Mouse (Mus musculus): ENCODE results near the gene Nlgn1. TPM values are rescaled to one million over a fixed set of nuclear protein-coding genes. Genes with fewer than 3 reads are reported as not detected.

Nlgn1 gene
- polyA plus RNA-seq, 1 experiment: 0.31 TPM

- Histone ChIP-seq H3K9ac (ENCODE audit: low read depth, poor library complexity, severe bottlenecking) (no peak overlapping the region), H3K4me3 (ENCODE audit: low read depth, low read length) (no peak overlapping the region), H3K9me3 (replicated peaks; ENCODE audit: control insufficient read depth, insufficient read depth, low read length, poor library complexity, severe bottlenecking) (no peaks in the 10 kb centered on the region), H3K27me3 (ENCODE audit: control insufficient read depth, insufficient read depth, low read length, poor library complexity, severe bottlenecking) (no peaks in the 10 kb centered on the region), H3K36me3 (ENCODE audit: control insufficient read depth, insufficient read depth, low read length, poor library complexity, severe bottlenecking) (no peaks in the 10 kb centered on the region), H3K27ac (ENCODE audit: insufficient read depth, low read length) (no peak overlapping the region), H3K4me1 (ENCODE audit: control insufficient read depth, insufficient read depth, low read length) (no peaks in the 10 kb centered on the region)
- TF ChIP-seq EP300 (IDR thresholded peaks at IDR 0.05; ENCODE audit: insufficient read depth, low read depth, low read length) (no peak), POLR2A (IDR thresholded peaks at IDR 0.05; ENCODE audit: insufficient read depth, low read length) (no peak), CTCF (IDR thresholded peaks at IDR 0.05; ENCODE audit: low read depth, low read length) (no peak)
Measured at GRCm38 (mm10) chr3:25442617-25443016, 889.6 kb downstream of the Nlgn1 start.

GRCm38 (mm10) chr3:25426931-25427330, 905.3 kb downstream of the Nlgn1 start:
- no peaks in the 10 kb centered on the region for H3K27me3 ChIP-seq (ENCODE audit: control insufficient read depth, insufficient read depth, low read length, poor library complexity, severe bottlenecking)
- H3K36me3 ChIP-seq (ENCODE audit: control insufficient read depth, insufficient read depth, low read length, poor library complexity, severe bottlenecking): no peaks in the 10 kb centered on the region
- H3K9me3 ChIP-seq (replicated peaks; ENCODE audit: control insufficient read depth, insufficient read depth, low read length, poor library complexity, severe bottlenecking): no peaks in the 10 kb centered on the region
- no peaks in the 10 kb centered on the region for H3K4me1 ChIP-seq (ENCODE audit: control insufficient read depth, insufficient read depth, low read length)
- H3K27ac ChIP-seq (ENCODE audit: insufficient read depth, low read length): no peak overlapping the region
- H3K4me3 ChIP-seq (ENCODE audit: low read depth, low read length): no peak overlapping the region
- TF ChIP-seq EP300 (IDR thresholded peaks at IDR 0.05; ENCODE audit: insufficient read depth, low read depth, low read length): no peak
- TF ChIP-seq POLR2A (IDR thresholded peaks at IDR 0.05; ENCODE audit: insufficient read depth, low read length): no peak
- TF ChIP-seq CTCF (IDR thresholded peaks at IDR 0.05; ENCODE audit: low read depth, low read length): no peak
- no peak overlapping the region for H3K9ac ChIP-seq (ENCODE audit: low read depth, poor library complexity, severe bottlenecking)

- H3K36me3 ChIP-seq (ENCODE audit: control insufficient read depth, insufficient read depth, low read length, poor library complexity, severe bottlenecking): no peaks in the 10 kb centered on the region
- peaks cover 27% of the 10 kb centered on the region for H3K9me3 ChIP-seq (replicated peaks; ENCODE audit: control insufficient read depth, insufficient read depth, low read length, poor library complexity, severe bottlenecking)
- no peak overlapping the region for H3K9ac ChIP-seq (ENCODE audit: low read depth, poor library complexity, severe bottlenecking)
- no peak overlapping the region for H3K27ac ChIP-seq (ENCODE audit: insufficient read depth, low read length)
- H3K4me1 ChIP-seq (ENCODE audit: control insufficient read depth, insufficient read depth, low read length): no peaks in the 10 kb centered on the region
- H3K27me3 ChIP-seq (ENCODE audit: control insufficient read depth, insufficient read depth, low read length, poor library complexity, severe bottlenecking): no peaks in the 10 kb centered on the region
- no peak for TF ChIP-seq POLR2A (IDR thresholded peaks at IDR 0.05; ENCODE audit: insufficient read depth, low read length)
- TF ChIP-seq CTCF (IDR thresholded peaks at IDR 0.05; ENCODE audit: low read depth, low read length): no peak
- no peak for TF ChIP-seq EP300 (IDR thresholded peaks at IDR 0.05; ENCODE audit: insufficient read depth, low read depth, low read length)
- H3K4me3 ChIP-seq (ENCODE audit: low read depth, low read length): no peak overlapping the region
Measured at GRCm38 (mm10) chr3:25412003-25412402, 920.3 kb downstream of the Nlgn1 start.

All from ES-Bruce4 (cell line).